Mouse (Mus musculus): ENCODE data around the gene Gm21244. TPM values are rescaled to one million over a fixed set of nuclear protein-coding genes. Genes with fewer than 3 reads are reported as not detected.
"Not testable (repeated sequence)": the region's sequence is repeated elsewhere in the genome, so short reads cannot be mapped to it uniquely, and the experiment has no call there.

Gm21244 gene
- polyA plus RNA-seq (2012; rRNA removed): not detected in 2 replicates

- not testable (repeated sequence) for DNase-seq (ENCODE audit: extremely low spot score in 1 of 2, low spot score in 1 of 2)
Observed at GRCm38 (mm10) chrY:7169193-7169592, at the start of gene Gm21244. Gene Gm21244 (minus strand): TSS chrY:7169293.

Other genes with a start within 250 kb of the Gm21244 start
- gene Gm28998, start 84.5 kb upstream of the Gm21244 start, polyA plus RNA-seq (2012; rRNA removed): not detected in 2 replicates
- not detected in 2 replicates for gene Gm21788, start 235.7 kb upstream of the Gm21244 start, polyA plus RNA-seq (2012; rRNA removed)